Mouse (Mus musculus) kidney, postnatal 0 days (tissue): ENCODE data around the gene Gm4981. TPM values are rescaled to one million over a fixed set of nuclear protein-coding genes. Genes with fewer than 3 reads are reported as not detected.

Experiments
- ATAC-seq: fragments of 200-750 bp; cut with Nextera tagmentation; replicated peaks from 2 replicates; pipeline ENCODE4 v1.8.0; 2017; ENCODE audit warnings: low read depth, moderate number of reproducible peaks, moderate TSS enrichment, moderate library complexity; ENCODE audit not compliant: low FRiP score
- DNase-seq: peaks from one replicate; pipeline ENCODE4 v3.0.0-alpha.2; 2016; ENCODE audit warnings: low spot score
- H3K27ac ChIP-seq: fragments of 300-500 bp; sonication (generic); 2 replicates; pipeline ENCODE4 v1.5.1; 2014; ENCODE audit warnings: mild to moderate bottlenecking
- H3K27me3 ChIP-seq: fragments of 300-500 bp; sonication (generic); 2 replicates; pipeline ENCODE4 v1.6.1; 2014; ENCODE audit warnings: low read length, mixed read lengths; ENCODE audit not compliant: insufficient read depth
- H3K36me3 ChIP-seq: fragments of 300-500 bp; sonication (generic); 2 replicates; pipeline ENCODE4 v1.6.1; 2014; ENCODE audit warnings: low read length, mixed read lengths; ENCODE audit not compliant: insufficient read depth
- H3K4me1 ChIP-seq: fragments of 300-500 bp; sonication (generic); replicated peaks from 2 replicates; pipeline ENCODE4 v1.6.1; 2014; ENCODE audit warnings: antibody characterized with exemption, low read length, mixed read lengths; ENCODE audit not compliant: insufficient read depth
- H3K4me2 ChIP-seq: fragments of 300-500 bp; sonication (generic); 2 replicates; pipeline ENCODE4 v1.6.1; 2014; ENCODE audit warnings: mild to moderate bottlenecking, low read length, moderate library complexity, mixed read lengths
- H3K4me3 ChIP-seq: fragments of 300-500 bp; sonication (generic); replicated peaks from 2 replicates; pipeline ENCODE4 v1.5.1; 2014; ENCODE audit warnings: low read depth, low read length
- H3K9ac ChIP-seq: fragments of 300-500 bp; sonication (generic); 2 replicates; pipeline ENCODE4 v1.6.1; 2014; ENCODE audit warnings: low read depth, low read length
- H3K9me3 ChIP-seq: fragments of 300-500 bp; sonication (generic); replicated peaks from 2 replicates; pipeline ENCODE4 v1.6.1; 2016; ENCODE audit warnings: low read length, inconsistent platforms, mixed read lengths
- CTCF ChIP-seq: IDR thresholded peaks from 2 replicates; pipeline ENCODE4 v1.5.1; 2016; ENCODE audit warnings: antibody characterized with exemption, low read depth, mild to moderate bottlenecking, moderate library complexity
- WGBS: fragments of 180-500 bp; shearing (Covaris S2); extraction: QIAGEN DNeasy Blood & Tissue Kit; methylation state at CpG from one replicate; pipeline ENCODE4 v1.1.7; 2014; 5-methylcytosine and 5-hydroxymethylcytosine counted together
- polyA plus RNA-seq: library from polyadenylated mRNA; unstranded; fragments of >200 nt; fragmentation: Nextera tagmentation; extraction: Ambion mirVana; gene quantifications from 2 replicates; pipeline ENCODE4 v1.2.1, GENCODE M21; 2015

Gene Gm4981
- polyA plus RNA-seq = not detected in 2 replicates

DNA sequence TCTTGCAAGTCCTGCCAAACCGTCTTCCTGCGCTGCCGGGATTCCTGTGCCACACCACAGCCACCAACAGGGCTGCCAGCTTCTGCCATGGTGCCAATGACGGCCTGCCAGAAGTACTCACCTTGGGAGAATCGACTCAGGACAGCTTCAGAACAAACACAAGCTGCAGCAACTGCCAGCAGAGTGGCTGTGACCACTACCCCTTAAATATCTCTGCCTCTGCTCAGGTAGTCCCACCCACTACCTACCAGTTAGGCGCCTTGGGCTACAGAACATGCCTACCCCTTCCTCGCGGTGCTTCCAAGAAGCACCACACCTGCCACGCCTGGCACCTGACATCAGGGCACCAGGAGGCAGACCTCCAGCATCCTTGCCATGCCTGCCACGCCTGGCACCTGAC, at the start of gene Gm4981:
TSS of gene Gm4981 (minus strand) at position 89 of the 400 bp plus-strand sequence.
- DNase-seq (no peak), ATAC-seq (no peak)
- TF ChIP-seq CTCF = no peak
- Histone ChIP-seq H3K9me3 (peaks cover 9% of the 10 kb centered on the region), H3K4me2 (no peak within 1 kb of the TSS), H3K27ac (no peak within 1 kb of the TSS), H3K4me3 (no peak within 1 kb of the TSS), H3K4me1 (no peaks in the 10 kb centered on the region), H3K27me3 (no peaks in the 10 kb centered on the region), H3K36me3 (no peaks in the 10 kb centered on the region), H3K9ac (no peak within 1 kb of the TSS)
- 88% methylated on average over 10 of the region's 10 CpGs for WGBS

DNA sequence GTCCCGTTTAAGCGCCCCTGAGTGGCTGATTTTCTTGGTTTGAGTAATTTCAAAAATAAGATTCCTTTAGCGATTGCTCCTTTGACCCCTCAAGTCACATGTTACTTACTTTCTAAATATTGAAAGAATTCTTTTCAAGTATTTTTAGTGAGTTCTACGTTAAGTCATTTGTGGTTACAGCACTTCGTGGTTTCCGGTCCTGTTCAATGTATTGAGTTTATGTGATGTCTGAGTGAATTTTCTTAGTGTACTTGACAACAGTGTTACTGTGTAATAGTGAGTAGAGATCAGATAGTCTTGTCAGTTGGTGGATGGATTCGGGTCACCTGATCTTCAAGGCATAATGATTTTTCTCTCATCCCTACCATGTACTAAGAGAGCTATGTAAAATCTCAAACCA, 45.7 kb upstream of the Gm4981 start:
- ATAC-seq = no peak
- 92% methylated on average over 7 of the region's 7 CpGs for WGBS
- no peaks in the 10 kb centered on the region for H3K27me3 ChIP-seq
- no peak for TF ChIP-seq CTCF
- no peaks in the 10 kb centered on the region for H3K4me1 ChIP-seq
- H3K9me3 ChIP-seq = no peaks in the 10 kb centered on the region
- H3K4me2 ChIP-seq = no peak overlapping the region
- DNase-seq = no peak
- H3K27ac ChIP-seq = no peak overlapping the region
- H3K36me3 ChIP-seq = peaks cover 41% of the 10 kb centered on the region
- no peak overlapping the region for H3K4me3 ChIP-seq
- no peak overlapping the region for H3K9ac ChIP-seq

DNA sequence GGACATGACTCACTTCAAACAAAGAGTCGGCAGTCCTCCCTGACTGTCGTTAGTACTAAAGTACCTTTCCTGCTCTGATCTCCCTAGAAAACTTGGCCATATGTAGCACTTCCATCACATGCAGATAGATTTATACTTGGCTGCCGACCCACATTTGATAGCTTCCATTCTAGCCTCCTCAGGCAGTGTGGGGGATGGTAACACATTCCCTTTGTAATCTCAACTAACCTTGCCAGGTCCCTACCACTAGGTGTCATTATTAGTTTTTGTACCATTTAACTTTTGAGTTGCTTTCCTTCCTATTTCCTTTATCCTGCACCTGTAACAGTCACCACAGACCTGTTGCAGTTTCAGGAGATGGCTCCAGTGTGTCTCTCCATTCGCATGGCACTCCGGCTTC, 22.0 kb upstream of the Gm4981 start:
- no peak overlapping the region for H3K9ac ChIP-seq
- no peaks in the 10 kb centered on the region for H3K9me3 ChIP-seq
- H3K36me3 ChIP-seq = peaks cover 19% of the 10 kb centered on the region
- peaks cover 6% of the 10 kb centered on the region; the same call in 1 of the 2 replicates for H3K4me1 ChIP-seq
- H3K4me3 ChIP-seq = no peak overlapping the region
- 60% methylated on average over 5 of the region's 5 CpGs for WGBS
- H3K4me2 ChIP-seq = no peak overlapping the region
- TF ChIP-seq CTCF = peak; percentile 54
- no peak for ATAC-seq
- H3K27me3 ChIP-seq = no peaks in the 10 kb centered on the region
- no peak overlapping the region for H3K27ac ChIP-seq
- peak; percentile 46 for DNase-seq

DNA sequence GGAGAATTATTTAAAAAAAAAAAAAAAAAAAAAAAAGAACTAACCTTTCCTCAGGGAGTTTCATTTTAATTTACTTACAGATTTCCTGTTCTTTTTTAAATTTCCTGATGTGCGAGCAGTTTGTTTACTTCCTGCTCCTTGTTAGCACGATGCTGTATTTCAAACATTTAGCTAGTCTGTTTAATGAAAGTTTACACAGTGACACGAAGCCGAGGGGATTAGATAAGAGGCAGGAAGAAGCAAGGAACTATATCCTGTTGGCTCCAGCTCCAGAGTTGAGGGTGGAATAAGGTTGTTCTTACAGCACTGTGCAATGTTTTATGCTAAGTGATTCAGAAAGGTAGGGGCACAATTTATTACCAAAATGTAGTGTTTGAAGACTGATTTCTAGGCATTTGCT, 19.5 kb upstream of the Gm4981 start:
- no peak for TF ChIP-seq CTCF
- WGBS = under 1% methylated on average over 4 of the region's 4 CpGs
- peaks cover 6% of the 10 kb centered on the region; the same call in 1 of the 2 replicates for H3K4me1 ChIP-seq
- peak overlapping the region; percentile 81; the same call in 1 of the 2 replicates for H3K9ac ChIP-seq
- ATAC-seq (no peak), DNase-seq (peak; percentile 50)
- peak overlapping the region; percentile 25; the same call in 1 of the 2 replicates for H3K27ac ChIP-seq
- no peaks in the 10 kb centered on the region for H3K27me3 ChIP-seq
- H3K36me3 ChIP-seq = peaks cover 7% of the 10 kb centered on the region
- H3K4me3 ChIP-seq = peak overlapping the region; percentile 98
- H3K9me3 ChIP-seq = no peaks in the 10 kb centered on the region
- peak overlapping the region; percentile 59 for H3K4me2 ChIP-seq

DNA sequence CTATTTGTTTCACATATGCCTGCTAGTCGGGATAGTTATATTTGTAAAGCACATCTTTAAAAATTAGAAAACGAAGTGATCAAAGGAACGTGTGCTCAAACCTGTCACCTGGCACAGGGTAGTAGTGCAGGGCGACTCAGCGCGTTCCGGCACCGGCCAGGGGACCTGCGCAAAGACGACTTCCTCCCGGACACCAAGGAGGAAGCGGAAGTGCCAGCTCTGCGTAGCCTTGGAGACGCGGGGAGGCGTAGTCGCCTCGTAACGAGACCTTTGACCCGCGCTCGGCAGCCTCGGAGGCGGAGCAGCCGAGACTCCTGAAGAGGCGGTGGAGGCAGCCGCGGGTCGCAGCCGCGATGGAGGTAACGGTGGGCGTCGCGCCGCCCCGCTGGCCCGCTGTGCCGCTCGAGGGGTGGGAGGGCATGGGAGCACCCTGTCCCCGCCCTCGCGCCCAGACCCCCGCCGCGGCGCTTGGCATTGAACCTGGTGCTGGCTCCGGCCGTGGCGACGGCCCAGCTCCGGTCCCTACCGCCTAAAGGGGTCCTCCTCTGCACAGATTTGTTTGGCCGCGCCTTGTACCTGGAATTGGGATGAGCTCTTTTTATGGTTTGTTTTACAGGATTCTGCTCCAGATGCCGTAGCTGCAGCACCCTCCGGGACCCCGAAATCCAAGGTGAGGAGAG, 18.9 kb upstream of the Gm4981 start, which contains the start of gene Gcc2:
TSS of gene Gcc2 (plus strand) at position 285 of the 680 bp plus-strand sequence.
- Histone ChIP-seq H3K9ac (peak within 1 kb of the TSS; percentile 81), H3K4me3 (peak within 1 kb of the TSS; percentile 98), H3K4me2 (peak within 1 kb of the TSS; percentile 59), H3K9me3 (no peaks in the 10 kb centered on the region), H3K27ac (peak within 1 kb of the TSS; percentile 76), H3K36me3 (peaks cover 5% of the 10 kb centered on the region), H3K27me3 (no peaks in the 10 kb centered on the region), H3K4me1 (peaks cover 6% of the 10 kb centered on the region; the same call in 1 of the 2 replicates)
- DNase-seq (peak; percentile 96), ATAC-seq (peak; percentile 99)
- under 1% methylated on average over 48 of the region's 58 CpGs for WGBS
- TF ChIP-seq CTCF = no peak

DNA sequence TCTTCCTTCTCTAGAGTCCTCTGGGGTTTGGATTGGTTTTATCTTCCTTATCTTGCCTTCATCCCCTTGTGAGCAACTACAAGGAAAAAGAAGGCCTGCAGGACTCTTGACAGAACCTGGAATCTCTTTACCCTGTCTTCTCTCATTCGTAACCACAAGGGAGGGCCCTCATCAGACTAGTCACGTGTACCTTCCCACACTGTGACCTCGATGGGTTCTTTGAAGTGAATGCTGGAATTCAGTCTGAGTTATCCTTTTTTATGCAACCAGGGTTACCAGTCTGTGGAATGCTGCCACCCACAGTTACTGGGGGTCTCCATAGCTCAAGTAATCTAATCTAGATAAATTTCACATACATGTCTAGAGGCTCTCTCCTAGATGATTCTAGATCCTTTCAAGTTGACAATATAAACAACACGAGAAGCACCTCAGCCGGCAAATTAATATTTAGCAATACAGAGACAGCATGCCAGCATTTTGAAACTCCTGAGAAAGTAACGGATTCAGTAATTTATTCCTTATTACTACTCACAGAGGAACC, 18.2 kb upstream of the Gm4981 start:
- no peak overlapping the region for H3K9ac ChIP-seq
- TF ChIP-seq CTCF = no peak
- no peaks in the 10 kb centered on the region for H3K27me3 ChIP-seq
- no peaks in the 10 kb centered on the region; the same call in 1 of the 2 replicates for H3K36me3 ChIP-seq
- H3K9me3 ChIP-seq = no peaks in the 10 kb centered on the region
- H3K4me3 ChIP-seq = peak overlapping the region; percentile 98
- H3K27ac ChIP-seq = no peak overlapping the region
- peaks cover 6% of the 10 kb centered on the region; the same call in 1 of the 2 replicates for H3K4me1 ChIP-seq
- DNase-seq (peak; percentile 10), ATAC-seq (peak; percentile 26; the same call in 1 of the 2 replicates)
- 27% methylated on average over 6 of the region's 6 CpGs for WGBS
- H3K4me2 ChIP-seq = peak overlapping the region; percentile 59
